11 mouse cellular contexts compared by ENCODE assay signal in genomic region chr15:85298167-85298781, GRCm38 (mm10). TPM values are rescaled to one million over a fixed set of nuclear protein-coding genes. Genes with fewer than 3 reads are reported as not detected.
DNase-seq lines count a peak whose midpoint lies in the region; ATAC-seq and TF ChIP-seq lines count a peak whose summit lies in the region.
"Had no signal": no experiment of that assay in that cellular context is flagged by ENCODE, and none has a peak within 500 bp of the region (broad histone marks: within the 10 kb centered on the region; RNA-seq: fewer than 3 reads in every experiment).

No protein-coding gene starts in this region.

- WGBS in heart, embryonic 15.5 days: 29% methylated on average over 17 of the region's 17 CpGs
- WGBS in heart, adult 2 months: 37% methylated on average over 17 of the region's 17 CpGs
- WGBS in intestine, postnatal 0 days: 21% methylated on average over 17 of the region's 17 CpGs
- WGBS in stomach, postnatal 0 days: 23% methylated on average over 17 of the region's 17 CpGs

- intact Hi-C loops in heart, adult 2 months (cut with DNase I): no loop called here

- H3K4me3 ChIP-seq in heart, embryonic 15.5 days: peak overlapping the region; percentile 24
- H3K4me3 ChIP-seq in heart, adult 2 months: no peak overlapping the region
- 0 out of 2 replicates have a peak overlapping the region, but pooled peaks have one; percentile 0 for H3K4me3 ChIP-seq in intestine, postnatal 0 days (ENCODE audit: low read depth, low read length)
- no peak overlapping the region for H3K4me3 ChIP-seq in stomach, postnatal 0 days (ENCODE audit: low read depth, low read length)
- H3K4me3 ChIP-seq: forebrain, embryonic 15.5 days had no signal

- no peak for TF ChIP-seq EP300 in heart, adult 2 months (IDR thresholded peaks at IDR 0.05; ENCODE audit: insufficient read depth, low read depth, low read length)
- no peak for TF ChIP-seq EP300 in stomach, postnatal 0 days (optimal IDR thresholded peaks at IDR 0.05)

- H3K9ac ChIP-seq in heart, embryonic 15.5 days: no peak overlapping the region
- H3K9ac ChIP-seq in heart, adult 2 months (ENCODE audit: low read depth, low read length): no peak overlapping the region
- H3K9ac ChIP-seq in intestine, postnatal 0 days (ENCODE audit: low read depth, low read length): no peak overlapping the region
- H3K9ac ChIP-seq in stomach, postnatal 0 days (ENCODE audit: low read length): 0 out of 2 replicates have a peak overlapping the region, but pooled peaks have one; percentile 1
- H3K9ac ChIP-seq: forebrain, embryonic 15.5 days had no signal

- H3K4me2 ChIP-seq in heart, embryonic 15.5 days: peak overlapping the region; percentile 60
- peak overlapping the region; percentile 56 for H3K4me2 ChIP-seq in intestine, postnatal 0 days (replicated peaks; ENCODE audit: low read depth)
- H3K4me2 ChIP-seq in stomach, postnatal 0 days (replicated peaks; ENCODE audit: low read depth): peak overlapping the region; percentile 45
- H3K4me2 ChIP-seq: forebrain, embryonic 15.5 days had no signal

- H3K27me3 ChIP-seq in heart, embryonic 15.5 days: no peaks in the 10 kb centered on the region
- H3K27me3 ChIP-seq in heart, adult 2 months (ENCODE audit: control insufficient read depth, insufficient read depth, low read length): no peaks in the 10 kb centered on the region
- no peaks in the 10 kb centered on the region for H3K27me3 ChIP-seq in intestine, postnatal 0 days (replicated peaks; ENCODE audit: control insufficient read depth, insufficient read depth, low read length)
- no peaks in the 10 kb centered on the region for H3K27me3 ChIP-seq in stomach, postnatal 0 days (ENCODE audit: control insufficient read depth, insufficient read depth, low read length)
- H3K27me3 ChIP-seq: forebrain, embryonic 15.5 days had no signal

- H3K36me3 ChIP-seq in heart, embryonic 15.5 days: no peaks in the 10 kb centered on the region
- no peaks in the 10 kb centered on the region for H3K36me3 ChIP-seq in heart, adult 2 months (ENCODE audit: control insufficient read depth, insufficient read depth, low read length)
- H3K36me3 ChIP-seq in intestine, postnatal 0 days (ENCODE audit: control insufficient read depth, insufficient read depth): no peaks in the 10 kb centered on the region
- H3K36me3 ChIP-seq in stomach, postnatal 0 days (ENCODE audit: control insufficient read depth, insufficient read depth, low read length): no peaks in the 10 kb centered on the region
- H3K36me3 ChIP-seq: forebrain, embryonic 15.5 days had no signal

- no peaks in the 10 kb centered on the region for H3K9me3 ChIP-seq in heart, embryonic 15.5 days (replicated peaks)
- H3K9me3 ChIP-seq in intestine, postnatal 0 days (ENCODE audit: control insufficient read depth): no peaks in the 10 kb centered on the region
- no peaks in the 10 kb centered on the region for H3K9me3 ChIP-seq in stomach, postnatal 0 days (ENCODE audit: control insufficient read depth, low read length)
- H3K9me3 ChIP-seq: forebrain, embryonic 15.5 days had no signal

- no peak overlapping the region for H3K27ac ChIP-seq in heart, embryonic 15.5 days
- H3K27ac ChIP-seq in heart, adult 2 months: no peak overlapping the region
- H3K27ac ChIP-seq in intestine, postnatal 0 days (ENCODE audit: low read depth, low read length): no peak overlapping the region
- no peak overlapping the region for H3K27ac ChIP-seq in stomach, postnatal 0 days (replicated peaks)
- H3K27ac ChIP-seq: forebrain, embryonic 15.5 days had no signal

- H3K4me1 ChIP-seq in heart, embryonic 15.5 days (replicated peaks): peaks cover 15% of the 10 kb centered on the region
- H3K4me1 ChIP-seq in heart, adult 2 months (ENCODE audit: control insufficient read depth, insufficient read depth, low read length): no peaks in the 10 kb centered on the region
- H3K4me1 ChIP-seq in intestine, postnatal 0 days (replicated peaks; ENCODE audit: control insufficient read depth, insufficient read depth, low read length): no peaks in the 10 kb centered on the region; the same call in 1 of the 2 replicates
- no peaks in the 10 kb centered on the region for H3K4me1 ChIP-seq in stomach, postnatal 0 days (replicated peaks; ENCODE audit: control insufficient read depth, insufficient read depth)

- no peak for TF ChIP-seq CTCF in heart, adult 2 months (IDR thresholded peaks at IDR 0.05)
- TF ChIP-seq CTCF in intestine, postnatal 0 days (IDR thresholded peaks at IDR 0.05; ENCODE audit: low read depth): no peak
- TF ChIP-seq CTCF in stomach, postnatal 0 days (IDR thresholded peaks at IDR 0.05; ENCODE audit: low read depth): no peak

- no peak for DNase-seq in heart, adult 2 months
- peak; percentile 15 for DNase-seq in lung, postnatal 10 days
- DNase-seq in lung, adult 18-20 months: no peak
- peak; percentile 23 for DNase-seq in stomach, postnatal 0 days (ENCODE audit: low spot score)
- DNase-seq in urinary bladder, adult 18-20 months (ENCODE audit: low spot score in 2 of 2): no peak
- DNase-seq: layer of hippocampus, postnatal 36 days; thymus, adult 2 months had no signal

- no peak for ATAC-seq in heart, embryonic 15.5 days (replicated peaks; ENCODE audit: insufficient number of reproducible peaks, insufficient read depth, low FRiP score, low read depth)
- no peak for ATAC-seq in intestine, postnatal 0 days
- ATAC-seq in stomach, postnatal 0 days (ENCODE audit: low FRiP score, low TSS enrichment): no peak
- ATAC-seq in inflammation-experienced regulatory T-cells, adult 6 months: no peak
- ATAC-seq: forebrain, embryonic 15.5 days had no signal

- H3K79me2 ChIP-seq in heart, adult 2 months (replicated peaks; ENCODE audit: control insufficient read depth, insufficient read depth, low read length): no peaks in the 10 kb centered on the region

- TF ChIP-seq POLR2A in heart, adult 2 months (IDR thresholded peaks at IDR 0.05; ENCODE audit: insufficient read depth, low read depth, low read length): no peak

RNA-seq across cellular contexts. Expression of gene Atxn10, which starts 37.8 kb away (rescaled TPM):
- polyA plus RNA-seq in heart, embryonic 15.5 days (2015; fragmentation: Nextera tagmentation; extraction: Ambion mirVana): 182 and 213 TPM in 2 replicates
- total RNA-seq in heart, adult 2 months (2021): 10 to 100 TPM; 71.7 to 82.6 TPM
- 52.9 and 73.7 TPM in 2 replicates for polyA plus RNA-seq in heart, adult 2 months (2012; rRNA removed)
- 106 and 111 TPM in 2 replicates for polyA plus RNA-seq in intestine, postnatal 0 days (2015; fragmentation: Nextera tagmentation; extraction: Ambion mirVana)
- 124 TPM in 2 replicates for polyA plus RNA-seq in stomach, postnatal 0 days (2015; fragmentation: Nextera tagmentation; extraction: Ambion mirVana)
- 100 to 1,000 TPM; 104 to 140 (median 107) TPM for polyA plus RNA-seq in inflammation-experienced regulatory T-cells, adult 6 months (2017; shearing (Covaris generic))

Comparison
In these comparisons a context has a peak if more than half of its experiments do, and no peak if none do; other contexts are left out.
1. H3K4me3 ChIP-seq: peak in heart, embryonic 15.5 days (single experiment) and intestine, postnatal 0 days (single experiment); none in heart, adult 2 months (single experiment) and stomach, postnatal 0 days (single experiment).
2. DNase-seq: peak in lung, postnatal 10 days (single experiment) and stomach, postnatal 0 days (single experiment); none in heart, adult 2 months (0 of 2), lung, adult 18-20 months (0 of 2) and urinary bladder, adult 18-20 months (0 of 2).
3. Peak in every context shown above with its lines, with median percentiles within 50 percentile points of each other: H3K4me2 ChIP-seq.